Mouse (Mus musculus) frontal cortex, adult 2 months (tissue): ENCODE data around the gene Pyroxd2. TPM values are rescaled to one million over a fixed set of nuclear protein-coding genes. Genes with fewer than 3 reads are reported as not detected.

Experiments used
- DNase-seq, 2 experiments: peaks; one replicate each; pipeline ENCODE4 v3.0.0; 2022; ENCODE audit warnings: low spot score in 1 of 2; ENCODE audit errors: extremely low spot score in 1 of 2
- polyA plus RNA-seq: library from polyadenylated mRNA; depleted of rRNA; stranded (reverse); fragments of >200 nt; gene quantifications from 2 replicates; pipeline ENCODE4 v1.2.3, GENCODE M21; 2012

Pyroxd2 gene
- polyA plus RNA-seq, 1 experiment = 3.0 TPM

GRCm38 (mm10) chr19:42746702-42747101 is 5.9 kb downstream of the Pyroxd2 start:
- DNase-seq = no peak

GRCm38 (mm10) chr19:42745869-42746224 is 6.7 kb downstream of the Pyroxd2 start:
- no peak for DNase-seq

GRCm38 (mm10) chr19:42745084-42745868 is 7.3 kb downstream of the Pyroxd2 start:
- no peak for DNase-seq

GRCm38 (mm10) chr19:42744162-42744586 is 8.4 kb downstream of the Pyroxd2 start:
- DNase-seq = peak; percentile 14 to 79

GRCm38 (mm10) chr19:42743261-42743660 is 9.3 kb downstream of the Pyroxd2 start:
- DNase-seq = no peak

GRCm38 (mm10) chr19:42741884-42742283 is 10.7 kb downstream of the Pyroxd2 start:
- peak; percentile 26 to 57 for DNase-seq

GRCm38 (mm10) chr19:42740163-42740899 is 12.2 kb downstream of the Pyroxd2 start:
- no peak for DNase-seq

- DNase-seq = no peak
These were observed 12.8 kb downstream of the Pyroxd2 start for GRCm38 (mm10) chr19:42739734-42740133.

- DNase-seq = no peak
These were observed 14.8 kb downstream of the Pyroxd2 start for GRCm38 (mm10) chr19:42737753-42738152.

GRCm38 (mm10) chr19:42734982-42735381 is 17.6 kb downstream of the Pyroxd2 start:
- DNase-seq = no peak

GRCm38 (mm10) chr19:42727424-42727823 is 25.2 kb downstream of the Pyroxd2 start:
- DNase-seq = no peak

GRCm38 (mm10) chr19:42726766-42727165 is 25.8 kb downstream of the Pyroxd2 start:
- no peak for DNase-seq

GRCm38 (mm10) chr19:42725973-42726350 is 26.6 kb downstream of the Pyroxd2 start:
- no peak for DNase-seq

- no peak for DNase-seq
These were observed 27.3 kb downstream of the Pyroxd2 start for GRCm38 (mm10) chr19:42725056-42725972.

- no peak for DNase-seq
These were observed 29.3 kb downstream of the Pyroxd2 start for GRCm38 (mm10) chr19:42723302-42723701.

- DNase-seq = no peak
These were observed 30.1 kb downstream of the Pyroxd2 start for GRCm38 (mm10) chr19:42722500-42722899.

GRCm38 (mm10) chr19:42718101-42718500 is 34.5 kb downstream of the Pyroxd2 start:
- DNase-seq = no peak

GRCm38 (mm10) chr19:42717668-42718067 is 34.9 kb downstream of the Pyroxd2 start:
- no peak for DNase-seq

- peak; percentile 37 to 45 for DNase-seq
These were observed 36.1 kb downstream of the Pyroxd2 start for GRCm38 (mm10) chr19:42716507-42716906.

GRCm38 (mm10) chr19:42713770-42714169 is 38.8 kb downstream of the Pyroxd2 start:
- no peak for DNase-seq

GRCm38 (mm10) chr19:42699426-42699825 is 53.1 kb downstream of the Pyroxd2 start:
- DNase-seq = no peak
